Mouse (Mus musculus) liver, adult 2 months (tissue): ENCODE results near the gene Ino80d. TPM values are rescaled to one million over a fixed set of nuclear protein-coding genes. Genes with fewer than 3 reads are reported as not detected.

ENCODE experiments used
- DNase-seq: peaks from one replicate; pipeline ENCODE4 v3.0.0-alpha.2; 2011; ENCODE audit warnings: low read depth, low spot score; ENCODE audit errors: extremely low read depth
- H3K27ac ChIP-seq: fragments of 200-500 bp; replicated peaks from 2 replicates; pipeline ENCODE4 v1.5.1; 2012; ENCODE audit warnings: low read depth, mild to moderate bottlenecking, control low read depth, inconsistent platforms, low read length; ENCODE audit not compliant: insufficient read depth
- H3K27me3 ChIP-seq: fragments of 200-500 bp; 2 replicates; pipeline ENCODE4 v1.6.1; 2012; ENCODE audit warnings: mild to moderate bottlenecking, moderate library complexity, low read length, inconsistent platforms; ENCODE audit not compliant: control insufficient read depth, insufficient read depth
- H3K36me3 ChIP-seq: fragments of 200-500 bp; 2 replicates; pipeline ENCODE4 v1.6.1; 2012; ENCODE audit warnings: low read length, inconsistent platforms; ENCODE audit not compliant: control insufficient read depth, insufficient read depth
- H3K4me1 ChIP-seq: fragments of 200-500 bp; 2 replicates; pipeline ENCODE4 v1.6.1; 2011; ENCODE audit warnings: low read length; ENCODE audit not compliant: control insufficient read depth, insufficient read depth
- H3K4me3 ChIP-seq: fragments of 200-500 bp; 2 replicates; pipeline ENCODE4 v1.5.1; 2011; ENCODE audit warnings: low read depth, mild to moderate bottlenecking, control low read depth, low read length, moderate library complexity; ENCODE audit not compliant: insufficient read depth
- H3K79me2 ChIP-seq: fragments of 200-500 bp; 2 replicates; pipeline ENCODE4 v1.6.1; 2012; ENCODE audit warnings: inconsistent platforms, mild to moderate bottlenecking, low read length, moderate library complexity; ENCODE audit not compliant: control insufficient read depth, insufficient read depth
- H3K9ac ChIP-seq: fragments of 200-500 bp; 2 replicates; pipeline ENCODE4 v1.6.1; 2012; ENCODE audit warnings: low read depth, mild to moderate bottlenecking, control low read depth, inconsistent platforms, low read length
- CTCF ChIP-seq: fragments of 200-500 bp; IDR thresholded peaks from 2 replicates; pipeline ENCODE4 v1.5.1; 2011; ENCODE audit warnings: low read depth, low read length, control low read depth
- POLR2A ChIP-seq: fragments of 200-500 bp; IDR thresholded peaks from 2 replicates; pipeline ENCODE4 v1.6.1; 2011; ENCODE audit warnings: low read length, control low read depth; ENCODE audit not compliant: insufficient read depth; ENCODE audit errors: extremely low read depth
- WGBS: fragments of 180-500 bp; shearing (Covaris S2); methylation state at CpG from one replicate; pipeline ENCODE4 v1.1.7; 2018; 5-methylcytosine and 5-hydroxymethylcytosine counted together
- polyA plus RNA-seq: library from polyadenylated mRNA; depleted of rRNA; stranded (reverse); fragments of >200 nt; gene quantifications from 2 replicates; pipeline ENCODE4 v1.2.3, GENCODE M21; 2012; rRNA removed
- total RNA-seq: library from RNA; depleted of rRNA; stranded (reverse); fragments of >200 nt; gene quantifications from 2 replicates; pipeline ENCODE4 v1.2.3, GENCODE M21; 2014; rRNA removed

The Ino80d gene
- total and polyA plus RNA-seq, 2 experiments = 5.2 to 5.3 TPM

- Histone ChIP-seq H3K9ac (no peak overlapping the region), H3K36me3 (no peaks in the 10 kb centered on the region), H3K27me3 (no peaks in the 10 kb centered on the region), H3K79me2 (no peaks in the 10 kb centered on the region), H3K27ac (no peak overlapping the region), H3K4me1 (no peaks in the 10 kb centered on the region), H3K4me3 (no peak overlapping the region)
- TF ChIP-seq POLR2A (no peak), CTCF (no peak)
- DNase-seq = no peak
- WGBS = 88% methylated on average over 9 of the region's 9 CpGs
Observed at GRCm38 (mm10) chr1:62916609-62917008, 197.9 kb downstream of the Ino80d start.

GRCm38 (mm10) chr1:62914495-62914894 lies 200.0 kb downstream of the Ino80d start:
- no peak for TF ChIP-seq CTCF
- TF ChIP-seq POLR2A = no peak
- Histone ChIP-seq H3K27ac (no peak overlapping the region), H3K79me2 (no peaks in the 10 kb centered on the region), H3K9ac (no peak overlapping the region), H3K27me3 (peaks cover 3% of the 10 kb centered on the region; the same call in 1 of the 2 replicates), H3K36me3 (no peaks in the 10 kb centered on the region), H3K4me3 (no peak overlapping the region), H3K4me1 (no peaks in the 10 kb centered on the region)
- WGBS = 90% methylated on average over 6 of the region's 6 CpGs
- DNase-seq = no peak

- no peaks in the 10 kb centered on the region for H3K36me3 ChIP-seq
- TF ChIP-seq CTCF = no peak
- TF ChIP-seq POLR2A = no peak
- H3K4me1 ChIP-seq = no peaks in the 10 kb centered on the region
- no peak for DNase-seq
- no peaks in the 10 kb centered on the region for H3K79me2 ChIP-seq
- no peak overlapping the region for H3K4me3 ChIP-seq
- no peak overlapping the region for H3K9ac ChIP-seq
- 72% methylated on average over 7 of the region's 7 CpGs for WGBS
- H3K27me3 ChIP-seq = peaks cover 8% of the 10 kb centered on the region; the same call in 1 of the 2 replicates
- H3K27ac ChIP-seq = no peak overlapping the region
Observed at GRCm38 (mm10) chr1:62911426-62911825, 203.0 kb downstream of the Ino80d start.

GRCm38 (mm10) chr1:62909126-62909525 lies 205.3 kb downstream of the Ino80d start:
- H3K27ac ChIP-seq = no peak overlapping the region
- H3K9ac ChIP-seq = no peak overlapping the region
- no peak overlapping the region for H3K4me3 ChIP-seq
- peaks cover 8% of the 10 kb centered on the region; the same call in 1 of the 2 replicates for H3K27me3 ChIP-seq
- TF ChIP-seq POLR2A = no peak
- no peak for TF ChIP-seq CTCF
- no peak for DNase-seq
- no peaks in the 10 kb centered on the region for H3K4me1 ChIP-seq
- H3K36me3 ChIP-seq = no peaks in the 10 kb centered on the region
- WGBS = 86% methylated on average over 5 of the region's 5 CpGs
- no peaks in the 10 kb centered on the region for H3K79me2 ChIP-seq

- peaks cover 8% of the 10 kb centered on the region; the same call in 1 of the 2 replicates for H3K27me3 ChIP-seq
- no peaks in the 10 kb centered on the region for H3K4me1 ChIP-seq
- 82% methylated on average over 6 of the region's 6 CpGs for WGBS
- no peak for TF ChIP-seq CTCF
- TF ChIP-seq POLR2A = no peak
- H3K4me3 ChIP-seq = no peak overlapping the region
- H3K79me2 ChIP-seq = no peaks in the 10 kb centered on the region
- H3K27ac ChIP-seq = no peak overlapping the region
- no peak for DNase-seq
- H3K36me3 ChIP-seq = no peaks in the 10 kb centered on the region
- H3K9ac ChIP-seq = no peak overlapping the region
Observed at GRCm38 (mm10) chr1:62908508-62908907, 206.0 kb downstream of the Ino80d start.

Other genes with a start within 250 kb of the Ino80d start
- gene Eef1b2, start 62.2 kb upstream of the Ino80d start, total RNA-seq = 222 and 232 TPM in 2 replicates
- 174 and 202 TPM in 2 replicates for gene Eef1b2, start 62.2 kb upstream of the Ino80d start, polyA plus RNA-seq
- gene Ndufs1, start 62.2 kb upstream of the Ino80d start, total RNA-seq = 141 and 182 TPM in 2 replicates
- 47.5 and 51.6 TPM in 2 replicates for gene Ndufs1, start 62.2 kb upstream of the Ino80d start, polyA plus RNA-seq
- not detected in 2 replicates for gene Gpr1, start 99.9 kb upstream of the Ino80d start, total RNA-seq
- gene Gpr1, start 99.9 kb upstream of the Ino80d start, polyA plus RNA-seq = not detected in 2 replicates
- under 0.01 and 0.07 TPM in 2 replicates for gene Zdbf2, start 158.6 kb upstream of the Ino80d start, total RNA-seq
- not detected in 2 replicates for gene Zdbf2, start 158.6 kb upstream of the Ino80d start, polyA plus RNA-seq